Mouse (Mus musculus): ENCODE data around the gene Nt5c. TPM values are rescaled to one million over a fixed set of nuclear protein-coding genes. Genes with fewer than 3 reads are reported as not detected.
"Not testable (repeated sequence)": the region's sequence is repeated elsewhere in the genome, so short reads cannot be mapped to it uniquely, and the experiment has no call there.

Gene Nt5c
- total RNA-seq (2017), result 92.2 and 98.6 TPM in 2 replicates

GRCm38 (mm10) chr11:115491356-115492083 lies at the start of gene Nt5c:
Gene Nt5c (minus strand): TSS chr11:115491862.
- ATAC-seq (replicated peaks; ENCODE audit: low read depth, poor library complexity, severe bottlenecking), result peak; percentile 94

- ATAC-seq (replicated peaks; ENCODE audit: low read depth, poor library complexity, severe bottlenecking), result 0 out of 2 replicates have a peak, but pooled peaks have one; percentile 17
These were observed 46.4 kb upstream of the Nt5c start for GRCm38 (mm10) chr11:115538045-115538444.

- ATAC-seq (replicated peaks; ENCODE audit: low read depth, poor library complexity, severe bottlenecking), result no peak
These were observed 45.4 kb upstream of the Nt5c start for GRCm38 (mm10) chr11:115536856-115537568.

GRCm38 (mm10) chr11:115536038-115536681 lies 44.5 kb upstream of the Nt5c start, which contains the start of gene Sumo2:
Gene Sumo2 (minus strand): TSS chr11:115536276.
- peak; percentile 94 for ATAC-seq (replicated peaks; ENCODE audit: low read depth, poor library complexity, severe bottlenecking)

- peak; percentile 6; the same call in 1 of the 2 replicates for ATAC-seq (replicated peaks; ENCODE audit: low read depth, poor library complexity, severe bottlenecking)
These were observed 43.9 kb upstream of the Nt5c start for GRCm38 (mm10) chr11:115535401-115536037.

- ATAC-seq (replicated peaks; ENCODE audit: low read depth, poor library complexity, severe bottlenecking), result no peak
These were observed 43.2 kb upstream of the Nt5c start for GRCm38 (mm10) chr11:115534759-115535371.

DNA sequence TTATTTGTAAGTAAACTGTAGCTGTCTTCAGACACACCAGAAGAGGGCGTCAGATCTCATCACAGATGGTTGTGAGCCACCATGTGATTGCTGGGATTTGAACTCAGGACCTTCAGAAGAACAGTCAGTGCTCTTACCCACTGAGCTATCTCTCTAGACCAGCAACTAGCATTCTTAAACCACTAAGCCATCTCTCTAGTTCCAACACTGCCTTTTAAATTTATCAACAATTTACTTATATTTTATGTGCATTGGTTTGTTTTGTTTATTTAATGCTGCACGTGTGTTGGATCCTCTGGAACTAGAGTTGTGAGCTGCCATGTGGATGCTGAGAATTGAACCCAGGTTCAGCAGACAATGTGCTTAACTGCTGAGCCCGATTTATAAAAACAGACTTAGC lies 34.8 kb upstream of the Nt5c start:
- ATAC-seq (replicated peaks; ENCODE audit: low read depth, poor library complexity, severe bottlenecking), result not testable (repeated sequence)

GRCm38 (mm10) chr11:115522703-115523102 lies 31.0 kb upstream of the Nt5c start:
- ATAC-seq (replicated peaks; ENCODE audit: low read depth, poor library complexity, severe bottlenecking), result no peak

- ATAC-seq (replicated peaks; ENCODE audit: low read depth, poor library complexity, severe bottlenecking), result no peak
These were observed 30.6 kb upstream of the Nt5c start for GRCm38 (mm10) chr11:115522238-115522637.

GRCm38 (mm10) chr11:115521080-115521479 lies 29.4 kb upstream of the Nt5c start:
- no peak for ATAC-seq (replicated peaks; ENCODE audit: low read depth, poor library complexity, severe bottlenecking)

DNA sequence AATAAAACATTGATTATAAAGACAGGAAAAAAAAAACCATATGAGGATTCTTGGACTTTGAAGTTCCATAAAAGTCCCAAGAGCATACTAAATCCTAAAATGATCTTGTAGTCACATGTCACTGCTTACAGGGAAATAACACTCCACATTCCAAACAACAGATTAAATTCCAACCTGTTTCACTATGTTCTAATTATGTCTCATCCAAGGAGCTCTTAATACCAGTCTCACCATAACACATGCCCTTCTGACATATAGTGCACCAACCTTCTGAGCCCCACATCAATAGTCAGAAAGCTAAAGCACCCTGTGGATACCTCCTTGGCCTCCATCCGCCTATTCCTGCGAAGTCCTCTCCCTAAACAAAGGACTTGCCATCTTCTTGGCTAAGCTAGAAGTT lies 28.6 kb upstream of the Nt5c start:
- ATAC-seq (replicated peaks; ENCODE audit: low read depth, poor library complexity, severe bottlenecking), result no peak

DNA sequence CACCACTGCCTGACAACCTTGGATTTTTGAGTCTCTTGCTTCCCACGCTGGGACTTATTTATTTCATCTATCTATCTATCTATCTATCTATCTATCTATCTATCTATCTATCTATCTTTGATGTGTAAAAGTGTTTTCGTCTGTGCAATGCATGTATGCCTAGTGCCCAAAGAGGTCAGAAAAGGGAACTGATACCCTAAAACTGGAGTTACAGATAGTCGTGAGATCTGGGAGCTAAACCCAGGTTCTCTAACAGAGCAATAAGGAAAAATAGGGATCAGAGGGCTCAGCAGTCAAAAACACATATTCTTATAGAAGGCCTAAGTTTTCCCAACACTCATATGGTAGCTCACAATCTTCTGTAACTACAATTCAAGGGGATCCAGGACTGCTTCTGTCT lies 27.9 kb upstream of the Nt5c start:
- ATAC-seq (replicated peaks; ENCODE audit: low read depth, poor library complexity, severe bottlenecking), result no peak

GRCm38 (mm10) chr11:115518693-115519092 lies 27.0 kb upstream of the Nt5c start:
- no peak for ATAC-seq (replicated peaks; ENCODE audit: low read depth, poor library complexity, severe bottlenecking)

GRCm38 (mm10) chr11:115516942-115517341 lies 25.3 kb upstream of the Nt5c start:
- no peak for ATAC-seq (replicated peaks; ENCODE audit: low read depth, poor library complexity, severe bottlenecking)

DNA sequence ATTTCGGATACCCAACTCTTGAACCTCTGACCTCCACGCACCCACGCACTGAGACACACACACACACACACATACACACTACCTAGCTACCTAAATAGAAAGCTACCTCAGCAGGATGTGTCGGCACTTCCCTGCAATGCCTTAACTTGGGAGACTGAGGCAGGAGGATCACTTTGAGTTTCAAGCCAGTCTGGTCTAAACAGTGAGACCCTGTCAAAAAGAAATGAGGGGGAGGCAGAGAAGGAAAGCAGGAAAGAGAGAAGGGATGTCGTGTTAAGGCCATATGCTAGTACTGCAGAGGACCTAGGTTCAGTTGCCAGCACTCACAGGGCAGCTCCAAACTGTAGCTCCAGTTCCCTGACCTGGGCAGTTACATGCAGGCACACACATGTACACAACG lies 23.4 kb upstream of the Nt5c start:
- ATAC-seq (replicated peaks; ENCODE audit: low read depth, poor library complexity, severe bottlenecking), result no peak

GRCm38 (mm10) chr11:115514238-115514663 lies 22.6 kb upstream of the Nt5c start, which contains the start of gene Jpt1:
Gene Jpt1 (minus strand): TSS chr11:115514387.
- peak; percentile 81 for ATAC-seq (replicated peaks; ENCODE audit: low read depth, poor library complexity, severe bottlenecking)

DNA sequence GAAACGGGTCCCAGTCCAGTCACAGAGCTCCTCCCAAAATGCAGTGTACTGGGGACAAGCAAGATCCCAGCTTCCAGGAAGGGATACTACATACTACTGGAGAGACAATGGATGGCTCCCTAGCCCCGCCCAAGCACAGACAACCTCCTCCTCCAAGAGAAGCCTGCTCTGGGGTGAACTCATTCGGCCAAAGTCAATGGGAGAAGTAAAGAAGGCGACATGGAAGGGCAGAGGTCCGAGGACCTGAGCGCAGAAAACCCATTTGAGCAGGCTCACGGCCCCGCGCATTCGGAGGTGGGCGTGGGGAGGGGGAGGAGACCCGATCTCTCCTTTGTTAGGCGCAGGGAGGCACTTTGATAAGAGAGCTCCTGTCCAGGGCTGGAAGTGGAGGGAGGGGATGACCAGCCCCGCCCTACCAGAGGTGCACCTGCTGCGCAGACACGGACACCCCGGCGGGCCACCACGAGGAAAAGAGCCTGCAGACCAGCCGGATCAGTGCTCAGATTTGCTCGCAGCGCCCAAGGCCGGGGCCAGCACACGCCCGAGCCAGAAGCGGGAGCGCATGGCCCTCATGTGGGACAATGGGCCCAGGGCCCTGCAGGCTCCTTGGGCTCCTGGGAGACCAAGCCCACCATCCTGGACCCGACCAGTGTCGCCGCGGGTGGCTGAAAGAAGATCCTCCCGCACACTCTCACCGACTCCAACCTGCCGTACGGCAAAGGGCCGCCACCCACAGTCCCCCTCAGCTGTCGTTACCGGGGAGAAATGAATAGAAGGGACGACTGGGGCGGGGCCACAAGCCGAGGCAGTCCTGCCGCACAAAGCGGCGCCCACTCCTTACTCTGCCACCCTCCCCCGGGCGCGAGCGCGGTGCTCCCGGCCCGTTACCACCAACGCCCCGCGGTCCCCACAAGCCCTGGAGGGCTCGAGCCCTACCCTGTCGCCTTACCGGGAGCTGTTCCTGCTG lies 21.9 kb upstream of the Nt5c start:
- ATAC-seq (replicated peaks; ENCODE audit: low read depth, poor library complexity, severe bottlenecking), result 0 out of 2 replicates have a peak, but pooled peaks have one; percentile 1

- peak; percentile 31 for ATAC-seq (replicated peaks; ENCODE audit: low read depth, poor library complexity, severe bottlenecking)
These were observed 20.9 kb upstream of the Nt5c start for GRCm38 (mm10) chr11:115512407-115513183.

Measured in common myeloid progenitor, adult 5-6 weeks (primary cell).